Mouse (Mus musculus): ENCODE results near the gene Prx. TPM values are rescaled to one million over a fixed set of nuclear protein-coding genes. Genes with fewer than 3 reads are reported as not detected.

Prx gene
- polyA plus RNA-seq, 1 experiment from 2014 or later, result 5.2 TPM

- Histone ChIP-seq H3K9ac (peak within 1 kb of the TSS; percentile 72), H3K4me2 (peak within 1 kb of the TSS; percentile 59), H3K27me3 (no peaks in the 10 kb centered on the region), H3K4me1 (peaks cover 12% of the 10 kb centered on the region), H3K9me3 (no peaks in the 10 kb centered on the region), H3K27ac (peak within 1 kb of the TSS; percentile 97), H3K4me3 (peak within 1 kb of the TSS; percentile 65), H3K36me3 (peaks cover 22% of the 10 kb centered on the region)
- under 1% methylated on average over 34 of the region's 36 CpGs for WGBS
- ATAC-seq (ENCODE audit: insufficient number of reproducible peaks, low FRiP score, low TSS enrichment, low read depth), result peak; percentile 93
These were observed 25.8 kb upstream of the Prx start, which contains the start of gene Sertad3 for GRCm38 (mm10) chr7:27473156-27473834. TSS of gene Sertad3 (plus strand) at chr7:27473768.

- peak overlapping the region; percentile 97 for H3K27ac ChIP-seq
- WGBS, result under 1% methylated on average over 34 of the region's 34 CpGs
- H3K27me3 ChIP-seq, result no peaks in the 10 kb centered on the region
- H3K36me3 ChIP-seq, result peaks cover 26% of the 10 kb centered on the region
- peak overlapping the region; percentile 72 for H3K9ac ChIP-seq
- ATAC-seq (ENCODE audit: insufficient number of reproducible peaks, low FRiP score, low TSS enrichment, low read depth), result no peak
- no peaks in the 10 kb centered on the region for H3K9me3 ChIP-seq
- peak overlapping the region; percentile 59 for H3K4me2 ChIP-seq
- H3K4me1 ChIP-seq, result peaks cover 12% of the 10 kb centered on the region
- H3K4me3 ChIP-seq, result peak overlapping the region; percentile 65
These were observed 25.2 kb upstream of the Prx start for GRCm38 (mm10) chr7:27473835-27474489.

- Histone ChIP-seq H3K27ac (peak overlapping the region; percentile 97), H3K36me3 (peaks cover 26% of the 10 kb centered on the region), H3K9ac (peak overlapping the region; percentile 72), H3K4me3 (peak overlapping the region; percentile 65), H3K9me3 (no peaks in the 10 kb centered on the region), H3K4me2 (peak overlapping the region; percentile 59), H3K27me3 (no peaks in the 10 kb centered on the region), H3K4me1 (peaks cover 12% of the 10 kb centered on the region)
- under 1% methylated on average over 23 of the region's 23 CpGs for WGBS
- ATAC-seq (ENCODE audit: insufficient number of reproducible peaks, low FRiP score, low TSS enrichment, low read depth), result peak; percentile 80
These were observed 24.6 kb upstream of the Prx start for GRCm38 (mm10) chr7:27474490-27474954.

GRCm38 (mm10) chr7:27475596-27475995, 23.5 kb upstream of the Prx start:
- no peaks in the 10 kb centered on the region for H3K9me3 ChIP-seq
- ATAC-seq (ENCODE audit: insufficient number of reproducible peaks, low FRiP score, low TSS enrichment, low read depth), result no peak
- H3K4me3 ChIP-seq, result 0 out of 2 replicates have a peak overlapping the region, but pooled peaks have one; percentile 65
- 90% methylated on average over 2 of the region's 2 CpGs for WGBS
- peaks cover 26% of the 10 kb centered on the region for H3K36me3 ChIP-seq
- H3K27ac ChIP-seq, result no peak overlapping the region
- H3K4me2 ChIP-seq, result peak overlapping the region; percentile 59; the same call in 1 of the 2 replicates
- H3K27me3 ChIP-seq, result no peaks in the 10 kb centered on the region
- H3K9ac ChIP-seq, result no peak overlapping the region
- H3K4me1 ChIP-seq, result peaks cover 13% of the 10 kb centered on the region

GRCm38 (mm10) chr7:27476098-27476635, 23.0 kb upstream of the Prx start:
- Histone ChIP-seq H3K27ac (no peak overlapping the region), H3K4me2 (no peak overlapping the region), H3K9ac (no peak overlapping the region), H3K4me3 (no peak overlapping the region), H3K9me3 (no peaks in the 10 kb centered on the region), H3K4me1 (peaks cover 18% of the 10 kb centered on the region), H3K27me3 (no peaks in the 10 kb centered on the region), H3K36me3 (peaks cover 26% of the 10 kb centered on the region)
- WGBS, result 92% methylated on average over 14 of the region's 14 CpGs
- ATAC-seq (ENCODE audit: insufficient number of reproducible peaks, low FRiP score, low TSS enrichment, low read depth), result no peak

- Histone ChIP-seq H3K4me1 (peaks cover 29% of the 10 kb centered on the region), H3K9me3 (no peaks in the 10 kb centered on the region), H3K27ac (no peak overlapping the region), H3K4me2 (no peak overlapping the region), H3K4me3 (no peak overlapping the region), H3K36me3 (peaks cover 26% of the 10 kb centered on the region), H3K9ac (no peak overlapping the region), H3K27me3 (no peaks in the 10 kb centered on the region)
- WGBS, result 81% methylated on average over 7 of the region's 7 CpGs
- no peak for ATAC-seq (ENCODE audit: insufficient number of reproducible peaks, low FRiP score, low TSS enrichment, low read depth)
These were observed 20.6 kb upstream of the Prx start for GRCm38 (mm10) chr7:27478561-27478960.

- no peaks in the 10 kb centered on the region for H3K27me3 ChIP-seq
- peaks cover 26% of the 10 kb centered on the region for H3K36me3 ChIP-seq
- no peak overlapping the region for H3K4me2 ChIP-seq
- no peaks in the 10 kb centered on the region for H3K9me3 ChIP-seq
- no peak for ATAC-seq (ENCODE audit: insufficient number of reproducible peaks, low FRiP score, low TSS enrichment, low read depth)
- WGBS, result 60% methylated on average over 1 of the region's 1 CpGs
- peak overlapping the region; percentile 13; the same call in 1 of the 2 replicates for H3K27ac ChIP-seq
- no peak overlapping the region for H3K4me3 ChIP-seq
- peaks cover 29% of the 10 kb centered on the region for H3K4me1 ChIP-seq
- no peak overlapping the region for H3K9ac ChIP-seq
These were observed 19.4 kb upstream of the Prx start for GRCm38 (mm10) chr7:27479750-27480149.

- Histone ChIP-seq H3K4me2 (peak overlapping the region; percentile 50), H3K27ac (peak overlapping the region; percentile 90), H3K27me3 (no peaks in the 10 kb centered on the region), H3K36me3 (peaks cover 26% of the 10 kb centered on the region), H3K9me3 (no peaks in the 10 kb centered on the region), H3K4me1 (peaks cover 25% of the 10 kb centered on the region), H3K4me3 (0 out of 2 replicates have a peak overlapping the region, but pooled peaks have one; percentile 36), H3K9ac (no peak overlapping the region)
- ATAC-seq (ENCODE audit: insufficient number of reproducible peaks, low FRiP score, low TSS enrichment, low read depth), result no peak
- WGBS, result 70% methylated on average over 3 of the region's 3 CpGs
These were observed 18.6 kb upstream of the Prx start for GRCm38 (mm10) chr7:27480506-27480905.

GRCm38 (mm10) chr7:27480927-27481626, 18.0 kb upstream of the Prx start:
- peak overlapping the region; percentile 90 for H3K27ac ChIP-seq
- 0 out of 2 replicates have a peak overlapping the region, but pooled peaks have one; percentile 4 for H3K9ac ChIP-seq
- no peaks in the 10 kb centered on the region for H3K27me3 ChIP-seq
- no peaks in the 10 kb centered on the region for H3K9me3 ChIP-seq
- H3K4me3 ChIP-seq, result peak overlapping the region; percentile 36
- peak overlapping the region; percentile 50 for H3K4me2 ChIP-seq
- peaks cover 21% of the 10 kb centered on the region for H3K4me1 ChIP-seq
- WGBS, result 11% methylated on average over 11 of the region's 11 CpGs
- peaks cover 21% of the 10 kb centered on the region for H3K36me3 ChIP-seq
- ATAC-seq (ENCODE audit: insufficient number of reproducible peaks, low FRiP score, low TSS enrichment, low read depth), result no peak

- H3K4me1 ChIP-seq, result peaks cover 21% of the 10 kb centered on the region
- no peaks in the 10 kb centered on the region for H3K27me3 ChIP-seq
- no peaks in the 10 kb centered on the region for H3K9me3 ChIP-seq
- ATAC-seq (ENCODE audit: insufficient number of reproducible peaks, low FRiP score, low TSS enrichment, low read depth), result peak; percentile 92
- H3K4me2 ChIP-seq, result peak overlapping the region; percentile 50
- H3K36me3 ChIP-seq, result peaks cover 16% of the 10 kb centered on the region
- H3K9ac ChIP-seq, result peak overlapping the region; percentile 4; the same call in 1 of the 2 replicates
- WGBS, result 0% methylated on average over 10 of the region's 12 CpGs
- H3K27ac ChIP-seq, result peak overlapping the region; percentile 90
- H3K4me3 ChIP-seq, result peak overlapping the region; percentile 36
These were observed 17.5 kb upstream of the Prx start for GRCm38 (mm10) chr7:27481627-27481969.

- 86% methylated on average over 4 of the region's 4 CpGs for WGBS
- ATAC-seq (ENCODE audit: insufficient number of reproducible peaks, low FRiP score, low TSS enrichment, low read depth), result no peak
- no peak overlapping the region for H3K4me3 ChIP-seq
These were observed 15.3 kb upstream of the Prx start for GRCm38 (mm10) chr7:27483860-27484259.

More at GRCm38 (mm10) chr7:27483860-27484259, 15.3 kb upstream of the Prx start:
- H3K4me1 ChIP-seq, result peaks cover 32% of the 10 kb centered on the region
- H3K9me3 ChIP-seq, result no peaks in the 10 kb centered on the region
- H3K27ac ChIP-seq, result no peak overlapping the region
- H3K27me3 ChIP-seq, result no peaks in the 10 kb centered on the region
- no peaks in the 10 kb centered on the region for H3K36me3 ChIP-seq
- no peak overlapping the region for H3K9ac ChIP-seq
- no peak overlapping the region for H3K4me2 ChIP-seq

Data from limb, embryonic 15.5 days (tissue).